Mouse (Mus musculus) forebrain, embryonic 11.5 days (tissue): ENCODE data around the gene Muc4. TPM values are rescaled to one million over a fixed set of nuclear protein-coding genes. Genes with fewer than 3 reads are reported as not detected.

Experiments
- ATAC-seq: fragments of 200-750 bp; cut with Nextera tagmentation; replicated peaks from 2 replicates; pipeline ENCODE4 v1.8.0; 2017; ENCODE audit warnings: moderate TSS enrichment; ENCODE audit not compliant: low FRiP score
- DNase-seq: peaks from one replicate; pipeline ENCODE4 v3.0.0-alpha.2; 2017; ENCODE audit warnings: low spot score
- H3K27ac ChIP-seq: fragments of 300-500 bp; sonication (generic); 2 replicates; pipeline ENCODE4 v1.5.1; 2014; ENCODE audit warnings: low read depth, low read length
- H3K27me3 ChIP-seq: fragments of 300-500 bp; sonication (generic); 2 replicates; pipeline ENCODE4 v1.6.1; 2014; ENCODE audit warnings: mild to moderate bottlenecking, low read length, mixed read lengths; ENCODE audit not compliant: control insufficient read depth, insufficient read depth
- H3K36me3 ChIP-seq: fragments of 300-500 bp; sonication (generic); 2 replicates; pipeline ENCODE4 v1.6.1; 2014; ENCODE audit warnings: mild to moderate bottlenecking, low read length, moderate library complexity, mixed read lengths; ENCODE audit not compliant: control insufficient read depth, insufficient read depth
- H3K4me1 ChIP-seq: fragments of 300-500 bp; sonication (generic); replicated peaks from 2 replicates; pipeline ENCODE4 v1.6.1; 2014; ENCODE audit warnings: low read length, mixed read lengths; ENCODE audit not compliant: control insufficient read depth, insufficient read depth
- H3K4me2 ChIP-seq: fragments of 300-500 bp; sonication (generic); 2 replicates; pipeline ENCODE4 v1.6.1; 2014; ENCODE audit warnings: low read depth, mild to moderate bottlenecking, low read length, moderate library complexity, mixed read lengths; ENCODE audit not compliant: severe bottlenecking
- H3K4me3 ChIP-seq: fragments of 300-500 bp; sonication (generic); 2 replicates; pipeline ENCODE4 v1.5.1; 2014; ENCODE audit warnings: low read depth, low read length
- H3K9ac ChIP-seq: fragments of 300-500 bp; sonication (generic); 2 replicates; pipeline ENCODE4 v1.6.1; 2014; ENCODE audit warnings: low read length
- H3K9me3 ChIP-seq: fragments of 300-500 bp; sonication (generic); 2 replicates; pipeline ENCODE4 v1.6.1; 2016; ENCODE audit warnings: low read length, mixed read lengths; ENCODE audit not compliant: control insufficient read depth
- WGBS: fragments of 180-500 bp; shearing (Covaris S2); extraction: QIAGEN DNeasy Blood & Tissue Kit; methylation state at CpG from one replicate; pipeline ENCODE4 v1.1.7; 2014; 5-methylcytosine and 5-hydroxymethylcytosine counted together
- polyA plus RNA-seq: library from polyadenylated mRNA; unstranded; fragments of >200 nt; fragmentation: Nextera tagmentation; extraction: Ambion mirVana; gene quantifications from 2 replicates; pipeline ENCODE4 v1.2.1, GENCODE M21; 2014

The Muc4 gene
- polyA plus RNA-seq, 1 experiment from 2014 or later: 0.12 TPM

DNA sequence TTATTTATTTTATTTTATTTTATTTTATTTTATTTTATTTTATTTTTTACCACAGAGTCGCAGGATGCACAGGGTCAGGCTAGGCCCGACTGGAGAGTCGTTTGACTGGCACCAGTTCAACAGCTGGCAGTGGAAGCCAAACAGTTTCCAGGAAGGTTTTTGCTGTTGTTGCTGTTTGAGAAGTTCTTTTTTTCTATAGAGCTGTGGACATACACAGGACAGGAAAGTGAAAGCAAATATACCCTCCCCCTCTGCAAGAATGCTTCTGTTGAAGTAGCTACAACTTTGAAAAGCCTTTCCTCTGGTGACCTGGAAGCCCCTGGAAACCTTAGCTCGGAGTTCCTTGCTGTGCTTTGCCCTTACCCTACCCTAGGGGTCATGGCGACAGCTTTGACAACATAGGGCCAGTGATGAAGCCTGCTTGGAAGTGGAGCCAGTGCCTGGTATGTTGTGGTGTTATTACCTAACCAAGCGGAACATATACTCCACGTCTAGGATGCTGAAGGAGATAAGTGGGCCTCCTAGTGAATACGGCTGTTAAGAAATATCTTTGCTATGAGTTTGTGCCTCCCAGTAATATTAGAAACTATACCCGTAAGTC lies 32.3 kb upstream of the Muc4 start:
- 72% methylated on average over 9 of the region's 9 CpGs for WGBS
- Histone ChIP-seq H3K4me1 (no peaks in the 10 kb centered on the region), H3K4me2 (no peak overlapping the region), H3K9ac (no peak overlapping the region), H3K36me3 (no peaks in the 10 kb centered on the region), H3K4me3 (no peak overlapping the region), H3K27me3 (no peaks in the 10 kb centered on the region), H3K27ac (no peak overlapping the region), H3K9me3 (no peaks in the 10 kb centered on the region)
- DNase-seq: no peak
- no peak for ATAC-seq

GRCm38 (mm10) chr16:32705606-32706005 lies 30.1 kb upstream of the Muc4 start:
- WGBS: 94% methylated on average over 3 of the region's 3 CpGs
- H3K36me3 ChIP-seq: no peaks in the 10 kb centered on the region
- no peak overlapping the region for H3K4me3 ChIP-seq
- H3K9me3 ChIP-seq: no peaks in the 10 kb centered on the region
- H3K4me1 ChIP-seq: no peaks in the 10 kb centered on the region
- DNase-seq: no peak
- H3K27ac ChIP-seq: no peak overlapping the region
- H3K27me3 ChIP-seq: no peaks in the 10 kb centered on the region
- H3K4me2 ChIP-seq: no peak overlapping the region
- no peak for ATAC-seq
- no peak overlapping the region for H3K9ac ChIP-seq

DNA sequence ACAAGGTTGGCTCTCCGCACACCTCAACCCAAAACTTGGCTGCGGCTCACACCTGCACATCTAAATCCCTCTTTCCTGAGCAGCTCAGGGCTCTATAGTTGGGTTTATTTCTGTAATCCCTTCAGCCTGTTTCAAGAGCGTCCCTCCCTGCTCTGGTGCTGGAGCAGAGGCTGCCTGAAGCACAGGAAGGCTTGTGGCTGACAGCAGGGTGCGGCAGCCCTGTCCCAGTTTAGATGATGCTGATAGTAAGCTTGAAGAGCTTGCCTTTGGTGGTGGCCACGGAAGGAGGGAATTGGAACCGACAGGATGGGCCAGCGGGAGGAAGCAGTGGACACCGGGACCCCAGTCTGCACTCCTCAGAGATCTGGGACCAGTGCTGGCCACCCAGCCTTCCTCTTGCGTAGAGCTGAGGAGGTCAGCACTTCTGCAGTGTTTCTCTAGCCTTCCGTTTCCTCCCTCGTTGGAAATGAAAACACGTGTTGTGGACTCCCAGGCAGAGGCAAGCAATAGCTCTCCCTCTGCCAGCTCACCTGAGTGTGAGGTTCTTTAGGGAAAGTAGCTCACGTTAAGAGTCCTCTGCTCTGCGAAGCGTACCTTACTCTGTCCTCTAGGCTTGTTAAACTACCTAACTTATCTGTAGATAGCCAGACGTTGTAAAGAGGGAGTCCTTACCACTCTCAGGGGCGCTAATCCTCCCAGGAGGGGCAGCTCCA lies 28.4 kb upstream of the Muc4 start:
- Histone ChIP-seq H3K27ac (no peak overlapping the region), H3K9me3 (no peaks in the 10 kb centered on the region), H3K9ac (no peak overlapping the region), H3K4me3 (no peak overlapping the region), H3K36me3 (no peaks in the 10 kb centered on the region), H3K27me3 (no peaks in the 10 kb centered on the region), H3K4me2 (no peak overlapping the region), H3K4me1 (no peaks in the 10 kb centered on the region)
- DNase-seq: no peak
- WGBS: 71% methylated on average over 17 of the region's 17 CpGs
- ATAC-seq: no peak

- Histone ChIP-seq H3K27ac (no peak overlapping the region), H3K9me3 (no peaks in the 10 kb centered on the region), H3K9ac (no peak overlapping the region), H3K4me2 (no peak overlapping the region), H3K4me1 (no peaks in the 10 kb centered on the region), H3K27me3 (no peaks in the 10 kb centered on the region), H3K4me3 (no peak overlapping the region), H3K36me3 (no peaks in the 10 kb centered on the region)
- ATAC-seq: no peak
- 84% methylated on average over 9 of the region's 9 CpGs for WGBS
- no peak for DNase-seq
These were observed 27.7 kb upstream of the Muc4 start for GRCm38 (mm10) chr16:32707824-32708456.

- WGBS: 87% methylated on average over 10 of the region's 10 CpGs
- Histone ChIP-seq H3K36me3 (no peaks in the 10 kb centered on the region), H3K4me2 (no peak overlapping the region), H3K9ac (no peak overlapping the region), H3K4me3 (no peak overlapping the region), H3K27me3 (no peaks in the 10 kb centered on the region), H3K9me3 (no peaks in the 10 kb centered on the region), H3K4me1 (no peaks in the 10 kb centered on the region), H3K27ac (no peak overlapping the region)
- no peak for DNase-seq
- no peak for ATAC-seq
These were observed 27.1 kb upstream of the Muc4 start for GRCm38 (mm10) chr16:32708457-32709033.

DNA sequence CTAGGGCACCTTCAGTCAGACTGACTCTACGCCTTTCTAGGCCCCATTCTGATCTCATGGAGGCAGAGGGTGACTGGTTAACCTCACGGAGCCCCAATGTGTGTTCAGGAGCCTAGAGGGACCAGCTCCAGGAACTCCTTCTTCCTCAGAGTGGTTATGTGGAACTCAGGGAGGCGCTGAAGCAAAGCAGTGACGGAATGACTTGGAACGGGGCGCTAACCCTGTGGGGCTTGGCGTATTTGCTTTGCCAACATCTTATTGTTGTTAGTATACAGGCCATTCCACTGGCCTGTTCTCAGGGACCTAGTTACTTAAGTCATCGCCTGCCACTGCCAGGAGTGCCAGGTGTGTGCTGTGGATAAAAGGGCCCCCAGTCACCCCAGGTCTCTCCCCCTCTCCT lies 26.6 kb upstream of the Muc4 start:
- Histone ChIP-seq H3K9ac (no peak overlapping the region), H3K27ac (no peak overlapping the region), H3K9me3 (no peaks in the 10 kb centered on the region), H3K36me3 (no peaks in the 10 kb centered on the region), H3K27me3 (no peaks in the 10 kb centered on the region), H3K4me2 (no peak overlapping the region), H3K4me3 (no peak overlapping the region), H3K4me1 (no peaks in the 10 kb centered on the region)
- DNase-seq: no peak
- ATAC-seq: no peak
- 93% methylated on average over 8 of the region's 8 CpGs for WGBS

- no peak overlapping the region for H3K9ac ChIP-seq
- no peak overlapping the region for H3K4me3 ChIP-seq
- ATAC-seq: no peak
- H3K36me3 ChIP-seq: no peaks in the 10 kb centered on the region
- DNase-seq: no peak
- no peaks in the 10 kb centered on the region for H3K4me1 ChIP-seq
- H3K4me2 ChIP-seq: no peak overlapping the region
- no peak overlapping the region for H3K27ac ChIP-seq
- WGBS: 76% methylated on average over 14 of the region's 14 CpGs
- H3K9me3 ChIP-seq: no peaks in the 10 kb centered on the region
- no peaks in the 10 kb centered on the region for H3K27me3 ChIP-seq
These were observed 25.1 kb upstream of the Muc4 start for GRCm38 (mm10) chr16:32710426-32711070.

DNA sequence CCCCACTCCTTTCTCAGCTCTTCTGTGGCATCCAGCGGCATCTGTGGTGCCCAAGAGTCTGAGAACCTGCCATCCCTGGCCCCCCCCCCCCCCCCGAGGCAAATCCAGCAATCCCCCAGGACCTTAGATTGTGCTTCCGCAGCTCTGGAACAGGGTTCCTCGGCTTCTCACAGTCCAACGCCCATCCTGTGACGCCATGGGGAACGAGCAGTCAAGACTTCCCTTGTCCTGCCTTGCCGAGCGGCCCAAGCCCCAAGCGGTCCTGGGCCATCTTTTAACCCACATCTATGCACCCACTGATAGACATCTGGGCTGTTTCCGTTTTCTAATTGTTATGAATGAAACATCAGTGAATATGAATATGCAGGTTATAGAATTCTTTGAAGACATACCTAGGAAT lies 23.5 kb upstream of the Muc4 start:
- no peak for DNase-seq
- WGBS: 81% methylated on average over 11 of the region's 11 CpGs
- no peak overlapping the region for H3K27ac ChIP-seq

More for the DNA sequence above, 23.5 kb upstream of the Muc4 start:
- no peak for ATAC-seq
- Histone ChIP-seq H3K4me1 (no peaks in the 10 kb centered on the region), H3K4me2 (no peak overlapping the region), H3K9ac (no peak overlapping the region), H3K27me3 (no peaks in the 10 kb centered on the region), H3K4me3 (no peak overlapping the region), H3K36me3 (no peaks in the 10 kb centered on the region), H3K9me3 (no peaks in the 10 kb centered on the region)
